Mouse (Mus musculus) hindbrain, embryonic 12.5 days (tissue): Measurements from ENCODE around the gene Tmem262. TPM values are rescaled to one million over a fixed set of nuclear protein-coding genes. Genes with fewer than 3 reads are reported as not detected.

Source experiments
- ATAC-seq: fragments of 200-750 bp; cut with Nextera tagmentation; 2 replicates; pipeline ENCODE4 v1.8.0; 2017; ENCODE audit warnings: moderate TSS enrichment; ENCODE audit not compliant: low FRiP score
- H3K27ac ChIP-seq: fragments of 300-500 bp; sonication (generic); 2 replicates; pipeline ENCODE4 v1.5.1; 2016; ENCODE audit warnings: mild to moderate bottlenecking
- H3K27me3 ChIP-seq: fragments of 300-500 bp; sonication (generic); 2 replicates; pipeline ENCODE4 v1.6.1; 2016; ENCODE audit warnings: mild to moderate bottlenecking
- H3K36me3 ChIP-seq: fragments of 300-500 bp; sonication (generic); 2 replicates; pipeline ENCODE4 v1.6.1; 2016; ENCODE audit warnings: mild to moderate bottlenecking
- H3K4me1 ChIP-seq: fragments of 300-500 bp; sonication (generic); 2 replicates; pipeline ENCODE4 v1.6.1; 2016
- H3K4me2 ChIP-seq: fragments of 300-500 bp; sonication (generic); replicated peaks from 2 replicates; pipeline ENCODE4 v1.6.1; 2016; ENCODE audit warnings: mild to moderate bottlenecking
- H3K4me3 ChIP-seq: fragments of 300-500 bp; sonication (generic); 2 replicates; pipeline ENCODE4 v1.5.1; 2016; ENCODE audit warnings: mild to moderate bottlenecking
- H3K9ac ChIP-seq: fragments of 300-500 bp; sonication (generic); 2 replicates; pipeline ENCODE4 v1.6.1; 2016; ENCODE audit warnings: mild to moderate bottlenecking, moderate library complexity
- H3K9me3 ChIP-seq: fragments of 300-500 bp; sonication (generic); replicated peaks from 2 replicates; pipeline ENCODE4 v1.6.1; 2016; ENCODE audit warnings: mild to moderate bottlenecking
- WGBS: fragments of 180-500 bp; shearing (Covaris S2); methylation state at CpG from one replicate; pipeline ENCODE4 v1.1.7; 2016; 5-methylcytosine and 5-hydroxymethylcytosine counted together
- polyA plus RNA-seq: library from polyadenylated mRNA; unstranded; fragments of >200 nt; fragmentation: Nextera tagmentation; extraction: Ambion mirVana; gene quantifications from 2 replicates; pipeline ENCODE4 v1.2.1, GENCODE M21; 2016

Gene Tmem262
- polyA plus RNA-seq, 1 experiment from 2014 or later = not detected

DNA sequence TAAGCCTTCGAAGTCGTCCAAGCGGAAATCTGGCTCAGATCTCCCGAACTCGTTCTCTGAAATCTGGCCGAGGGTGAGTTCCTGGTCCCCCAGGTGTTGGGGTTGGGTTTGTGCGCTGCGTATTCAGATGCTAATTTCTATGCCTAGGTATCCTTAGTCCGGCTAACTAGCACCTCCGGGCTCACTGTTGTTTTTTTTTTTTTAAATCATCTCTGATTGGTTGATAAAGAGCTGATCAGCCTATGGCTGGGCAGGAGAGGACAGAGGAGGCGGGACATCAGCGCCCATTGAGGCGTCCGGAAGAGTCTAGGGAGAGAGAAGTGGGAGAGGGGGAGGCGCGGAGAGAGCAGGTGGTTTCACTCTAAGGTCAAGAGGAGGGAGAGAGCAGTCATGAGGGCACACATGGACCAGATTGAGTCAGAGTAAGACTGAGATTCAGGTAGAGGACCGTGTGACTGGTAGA is 5.6 kb downstream of the Tmem262 start:
- Histone ChIP-seq H3K9me3 (no peaks in the 10 kb centered on the region), H3K27ac (no peak overlapping the region), H3K9ac (peak overlapping the region; percentile 44), H3K4me1 (peaks cover 18% of the 10 kb centered on the region), H3K27me3 (no peaks in the 10 kb centered on the region), H3K4me3 (peak overlapping the region; percentile 78), H3K36me3 (peaks cover 40% of the 10 kb centered on the region), H3K4me2 (peak overlapping the region; percentile 96)
- peak; percentile 75 for ATAC-seq
- 2% methylated on average over 17 of the region's 17 CpGs for WGBS

DNA sequence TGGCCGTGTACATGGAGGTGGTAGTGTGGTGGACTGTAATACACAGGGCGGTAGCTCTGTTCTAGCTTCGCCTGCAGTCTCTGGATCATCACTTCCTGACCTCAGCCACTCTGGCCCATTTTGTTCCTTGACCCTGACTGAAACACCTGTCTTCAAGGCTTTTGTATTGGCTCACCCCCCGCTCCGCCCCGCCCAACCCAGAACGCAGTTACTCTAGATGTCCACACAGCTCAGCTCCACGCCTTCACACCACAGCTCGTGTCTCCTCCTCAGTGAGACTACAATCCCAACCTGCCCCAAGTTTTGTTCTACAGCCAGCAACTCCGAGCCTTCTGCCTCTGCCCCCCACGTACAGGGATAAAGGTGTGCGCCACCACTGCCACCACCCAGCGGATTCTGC is 9.0 kb downstream of the Tmem262 start:
- H3K4me3 ChIP-seq = no peak overlapping the region
- H3K36me3 ChIP-seq = peaks cover 41% of the 10 kb centered on the region
- H3K27ac ChIP-seq = no peak overlapping the region
- H3K9me3 ChIP-seq = no peaks in the 10 kb centered on the region
- H3K4me1 ChIP-seq = peaks cover 10% of the 10 kb centered on the region
- H3K4me2 ChIP-seq = no peak overlapping the region
- no peaks in the 10 kb centered on the region for H3K27me3 ChIP-seq
- no peak for ATAC-seq
- no peak overlapping the region for H3K9ac ChIP-seq
- 94% methylated on average over 13 of the region's 13 CpGs for WGBS

DNA sequence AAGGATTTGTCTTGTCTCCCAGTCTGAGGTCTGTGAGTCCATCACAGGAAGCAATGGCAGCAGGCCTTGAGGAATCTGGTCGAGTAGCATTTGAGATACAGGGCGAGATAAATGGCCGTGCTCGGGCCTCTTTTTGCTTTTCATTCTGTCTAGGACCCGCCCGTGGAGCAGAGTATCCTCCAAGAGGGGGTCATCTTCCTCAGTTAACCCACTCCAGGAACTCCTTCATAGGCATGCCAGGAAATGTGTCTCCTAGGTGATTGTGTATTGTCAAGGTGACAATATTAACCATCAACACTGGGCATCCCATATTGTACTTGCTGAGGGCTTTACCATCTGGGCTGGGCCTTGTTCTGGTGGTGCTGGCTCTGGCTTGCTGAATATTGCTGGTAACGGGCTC is 14.3 kb downstream of the Tmem262 start, which contains the start of gene AC131692.1:
Gene AC131692.1, plus strand, starts transcription at position 301 of the 400 bp plus-strand sequence.
- Histone ChIP-seq H3K9me3 (no peaks in the 10 kb centered on the region), H3K36me3 (peaks cover 31% of the 10 kb centered on the region), H3K4me3 (no peak within 1 kb of the TSS), H3K27ac (no peak within 1 kb of the TSS), H3K9ac (no peak within 1 kb of the TSS), H3K4me1 (no peaks in the 10 kb centered on the region), H3K27me3 (no peaks in the 10 kb centered on the region), H3K4me2 (no peak within 1 kb of the TSS)
- no peak for ATAC-seq
- 91% methylated on average over 7 of the region's 7 CpGs for WGBS

DNA sequence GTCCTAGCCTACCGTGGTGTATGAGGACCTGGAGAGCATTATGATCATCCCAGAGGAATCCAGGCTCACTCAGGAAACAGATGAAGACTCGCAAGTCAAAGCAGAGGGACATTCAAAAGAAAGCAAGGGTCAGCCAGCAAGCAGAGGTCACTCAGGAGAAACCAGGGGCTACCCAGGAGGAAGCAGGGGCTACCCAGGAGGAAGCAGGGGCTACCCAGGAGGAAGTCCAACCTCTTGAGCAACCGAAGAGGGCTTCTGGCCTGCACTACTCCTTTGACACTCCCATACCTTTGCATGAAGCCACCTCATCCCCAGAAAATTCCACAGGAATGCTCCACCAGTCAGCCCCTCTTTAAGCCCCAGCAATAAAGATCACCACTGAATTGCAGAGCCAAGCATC is 18.0 kb downstream of the Tmem262 start:
- no peaks in the 10 kb centered on the region for H3K27me3 ChIP-seq
- ATAC-seq = no peak
- no peak overlapping the region for H3K9ac ChIP-seq
- no peak overlapping the region for H3K4me2 ChIP-seq
- H3K9me3 ChIP-seq = no peaks in the 10 kb centered on the region
- WGBS = 89% methylated on average over 3 of the region's 3 CpGs
- H3K4me1 ChIP-seq = no peaks in the 10 kb centered on the region
- no peak overlapping the region for H3K4me3 ChIP-seq
- H3K27ac ChIP-seq = no peak overlapping the region
- H3K36me3 ChIP-seq = peaks cover 4% of the 10 kb centered on the region; the same call in 1 of the 2 replicates

- Histone ChIP-seq H3K36me3 (no peaks in the 10 kb centered on the region), H3K27ac (no peak overlapping the region), H3K4me3 (no peak overlapping the region), H3K4me1 (no peaks in the 10 kb centered on the region), H3K4me2 (no peak overlapping the region), H3K27me3 (no peaks in the 10 kb centered on the region), H3K9me3 (no peaks in the 10 kb centered on the region), H3K9ac (no peak overlapping the region)
- 54% methylated on average over 6 of the region's 6 CpGs for WGBS
- no peak for ATAC-seq
Observed at GRCm38 (mm10) chr19:6101186-6101585, 21.4 kb downstream of the Tmem262 start.

DNA sequence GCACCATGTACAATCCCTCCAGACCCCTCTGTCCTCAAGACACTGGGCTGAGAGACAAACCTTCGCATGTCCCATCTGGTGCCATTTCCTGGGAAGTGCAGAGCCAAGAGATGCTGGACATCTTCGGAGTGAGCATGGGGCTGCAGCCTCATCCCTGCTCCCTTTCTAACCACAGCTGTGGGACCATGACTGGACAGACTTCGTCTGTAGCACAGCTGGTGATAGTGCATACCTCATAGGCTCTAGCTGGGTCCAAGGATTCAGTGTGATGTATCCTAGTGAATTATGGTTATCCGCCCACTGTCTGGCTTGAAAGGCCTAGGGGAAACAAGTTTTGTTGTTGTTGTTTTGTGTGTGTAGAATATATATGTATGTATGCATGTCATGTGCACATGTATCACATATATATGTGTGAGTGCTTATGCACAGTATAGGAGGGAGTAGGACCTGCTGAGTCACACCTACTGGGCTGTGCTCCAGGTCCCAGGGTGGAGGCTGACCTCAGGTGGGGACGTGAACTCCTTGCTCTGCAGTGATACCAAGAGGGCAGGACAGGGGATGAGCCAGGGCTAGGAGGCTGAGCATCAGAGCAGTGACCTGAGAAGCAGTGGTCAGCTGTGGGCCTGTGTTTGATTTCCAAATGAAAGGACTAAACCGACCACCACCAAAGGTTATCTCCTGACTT is 22.5 kb downstream of the Tmem262 start:
- Histone ChIP-seq H3K4me3 (no peak overlapping the region), H3K27me3 (no peaks in the 10 kb centered on the region), H3K4me1 (no peaks in the 10 kb centered on the region), H3K9ac (no peak overlapping the region), H3K9me3 (no peaks in the 10 kb centered on the region), H3K36me3 (no peaks in the 10 kb centered on the region), H3K27ac (no peak overlapping the region), H3K4me2 (no peak overlapping the region)
- WGBS = 80% methylated on average over 6 of the region's 6 CpGs
- ATAC-seq = no peak

DNA sequence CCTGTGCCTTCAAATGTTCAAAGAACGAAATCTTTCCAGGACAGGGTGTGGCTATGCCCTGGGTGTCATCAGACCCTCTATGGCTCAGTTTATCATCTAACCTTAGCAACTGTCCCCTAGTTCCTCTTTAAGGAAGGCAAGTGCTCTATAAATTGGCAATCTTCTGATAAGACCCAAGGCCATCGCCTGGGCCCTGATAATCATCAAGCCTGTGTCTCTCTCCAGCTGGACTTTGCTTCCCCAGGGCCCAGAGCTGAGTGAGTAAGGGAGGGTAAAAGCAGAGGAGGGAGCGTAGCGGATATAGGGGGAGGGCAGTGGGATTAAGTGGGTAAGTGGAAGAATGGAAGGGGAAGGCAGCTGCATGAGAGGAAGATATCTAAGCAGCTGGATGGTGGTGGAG is 24.6 kb downstream of the Tmem262 start:
- no peaks in the 10 kb centered on the region for H3K27me3 ChIP-seq
- no peaks in the 10 kb centered on the region for H3K36me3 ChIP-seq
- WGBS = 85% methylated on average over 4 of the region's 4 CpGs

GRCm38 (mm10) chr19:6105586-6105985 is 25.8 kb downstream of the Tmem262 start, which contains the start of gene Naaladl1:
Naaladl1 (plus strand) TSS chr19:6105782.
- Histone ChIP-seq H3K4me3 (no peak within 1 kb of the TSS), H3K27me3 (no peaks in the 10 kb centered on the region), H3K9ac (no peak within 1 kb of the TSS), H3K36me3 (no peaks in the 10 kb centered on the region), H3K4me1 (no peaks in the 10 kb centered on the region), H3K9me3 (no peaks in the 10 kb centered on the region), H3K4me2 (no peak within 1 kb of the TSS), H3K27ac (no peak within 1 kb of the TSS)
- WGBS = 86% methylated on average over 7 of the region's 7 CpGs
- no peak for ATAC-seq

More for the DNA sequence above, 24.6 kb downstream of the Tmem262 start:
- no peaks in the 10 kb centered on the region for H3K4me1 ChIP-seq
- no peak overlapping the region for H3K4me2 ChIP-seq
- H3K9ac ChIP-seq = no peak overlapping the region
- H3K4me3 ChIP-seq = no peak overlapping the region
- H3K9me3 ChIP-seq = no peaks in the 10 kb centered on the region
- ATAC-seq = no peak
- no peak overlapping the region for H3K27ac ChIP-seq

GRCm38 (mm10) chr19:6113116-6113515 is 33.3 kb downstream of the Tmem262 start:
- peaks cover 37% of the 10 kb centered on the region for H3K36me3 ChIP-seq
- 62% methylated on average over 6 of the region's 6 CpGs for WGBS

GRCm38 (mm10) chr19:6116113-6116850 is 36.4 kb downstream of the Tmem262 start:
- Histone ChIP-seq H3K36me3 (peaks cover 40% of the 10 kb centered on the region), H3K27me3 (no peaks in the 10 kb centered on the region), H3K4me3 (peak overlapping the region; percentile 86; the same call in 1 of the 2 replicates), H3K9ac (peak overlapping the region; percentile 46), H3K4me2 (peak overlapping the region; percentile 80; the same call in 1 of the 2 replicates), H3K4me1 (peaks cover 27% of the 10 kb centered on the region), H3K27ac (no peak overlapping the region), H3K9me3 (no peaks in the 10 kb centered on the region)
- 93% methylated on average over 15 of the region's 15 CpGs for WGBS
- ATAC-seq = no peak

More at GRCm38 (mm10) chr19:6113116-6113515, 33.3 kb downstream of the Tmem262 start:
- no peaks in the 10 kb centered on the region for H3K9me3 ChIP-seq
- no peaks in the 10 kb centered on the region for H3K27me3 ChIP-seq
- no peak for ATAC-seq
- H3K27ac ChIP-seq = no peak overlapping the region
- peaks cover 17% of the 10 kb centered on the region for H3K4me1 ChIP-seq
- H3K4me2 ChIP-seq = no peak overlapping the region
- H3K4me3 ChIP-seq = no peak overlapping the region
- no peak overlapping the region for H3K9ac ChIP-seq

DNA sequence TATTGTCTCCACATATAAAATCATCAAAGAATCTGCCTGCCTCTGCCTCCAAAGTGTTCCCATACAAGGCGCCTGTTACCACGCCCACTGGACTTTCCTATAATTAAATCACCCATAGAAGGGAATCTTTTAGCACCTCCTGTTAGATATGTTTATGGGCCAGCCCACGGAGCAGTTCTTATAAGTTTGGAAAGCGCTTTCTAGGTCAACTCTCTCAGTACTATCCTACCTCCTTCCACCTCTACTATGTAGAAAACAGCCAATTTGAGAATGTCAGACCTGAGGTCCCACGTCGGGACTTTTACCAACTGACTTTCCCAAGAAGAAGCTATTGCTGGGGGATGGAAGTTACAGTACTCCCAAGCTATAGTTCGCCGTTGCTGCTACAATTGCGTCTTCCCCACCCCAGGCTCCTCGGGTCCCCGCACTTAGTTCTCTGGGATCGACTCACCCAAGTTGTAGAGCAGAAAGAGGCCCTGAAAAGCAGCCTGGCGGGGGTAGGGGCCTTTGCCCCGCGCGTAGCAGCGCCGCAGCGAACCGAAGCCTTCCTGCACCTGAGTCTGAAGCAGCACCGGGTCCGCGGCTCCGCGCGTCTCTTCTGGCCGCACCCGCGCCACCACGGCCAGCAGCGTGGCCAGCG is 37.6 kb downstream of the Tmem262 start:
- Histone ChIP-seq H3K4me1 (peaks cover 31% of the 10 kb centered on the region), H3K4me2 (peak overlapping the region; percentile 80), H3K36me3 (peaks cover 41% of the 10 kb centered on the region), H3K9me3 (no peaks in the 10 kb centered on the region), H3K27ac (peak overlapping the region; percentile 93), H3K9ac (peak overlapping the region; percentile 89), H3K27me3 (no peaks in the 10 kb centered on the region), H3K4me3 (peak overlapping the region; percentile 86)
- ATAC-seq = no peak
- 6% methylated on average over 29 of the region's 32 CpGs for WGBS
